Mouse (Mus musculus) midbrain, embryonic 16.5 days (tissue): ENCODE data around the gene Fancd2. TPM values are rescaled to one million over a fixed set of nuclear protein-coding genes. Genes with fewer than 3 reads are reported as not detected.

Source experiments
- ATAC-seq: fragments of 200-750 bp; cut with Nextera tagmentation; 2 replicates; pipeline ENCODE4 v1.8.0; 2017; ENCODE audit warnings: moderate TSS enrichment
- H3K27ac ChIP-seq: fragments of 300-500 bp; sonication (generic); 2 replicates; pipeline ENCODE4 v1.5.1; 2014; ENCODE audit warnings: mild to moderate bottlenecking, low read length, mixed read lengths
- H3K27me3 ChIP-seq: fragments of 300-500 bp; sonication (generic); 2 replicates; pipeline ENCODE4 v1.6.1; 2014; ENCODE audit warnings: low read depth, low read length, mixed read lengths; ENCODE audit not compliant: control insufficient read depth, insufficient read depth
- H3K36me3 ChIP-seq: fragments of 300-500 bp; sonication (generic); 2 replicates; pipeline ENCODE4 v1.6.1; 2014; ENCODE audit warnings: mild to moderate bottlenecking, low read length, moderate library complexity, mixed read lengths; ENCODE audit not compliant: control insufficient read depth, insufficient read depth
- H3K4me1 ChIP-seq: fragments of 300-500 bp; sonication (generic); 2 replicates; pipeline ENCODE4 v1.6.1; 2014; ENCODE audit warnings: mild to moderate bottlenecking, low read length, mixed read lengths; ENCODE audit not compliant: control insufficient read depth, insufficient read depth
- H3K4me2 ChIP-seq: fragments of 300-500 bp; sonication (generic); 2 replicates; pipeline ENCODE4 v1.6.1; 2014; ENCODE audit warnings: mild to moderate bottlenecking, low read length, mixed read lengths
- H3K4me3 ChIP-seq: fragments of 300-500 bp; sonication (generic); 2 replicates; pipeline ENCODE4 v1.5.1; 2014; ENCODE audit warnings: low read depth, mild to moderate bottlenecking, low read length, moderate library complexity, mixed read lengths
- H3K9ac ChIP-seq: fragments of 300-500 bp; sonication (generic); 2 replicates; pipeline ENCODE4 v1.6.1; 2014; ENCODE audit warnings: low read depth, low read length, mixed read lengths
- H3K9me3 ChIP-seq: fragments of 300-500 bp; sonication (generic); replicated peaks from 2 replicates; pipeline ENCODE4 v1.6.1; 2014; ENCODE audit warnings: mild to moderate bottlenecking, low read length, mixed read lengths; ENCODE audit not compliant: control insufficient read depth, poor library complexity, severe bottlenecking
- WGBS: fragments of 180-500 bp; shearing (Covaris S2); extraction: QIAGEN DNeasy Blood & Tissue Kit; methylation state at CpG from one replicate; pipeline ENCODE4 v1.1.7; 2014; 5-methylcytosine and 5-hydroxymethylcytosine counted together
- polyA plus RNA-seq: library from polyadenylated mRNA; unstranded; fragments of >200 nt; fragmentation: Nextera tagmentation; extraction: Ambion mirVana; gene quantifications from 2 replicates; pipeline ENCODE4 v1.2.1, GENCODE M21; 2015

Fancd2 gene
- polyA plus RNA-seq: 1.4 and 1.8 TPM in 2 replicates

GRCm38 (mm10) chr6:113530932-113531839 is at the start of gene Fancd2, which contains the start of gene Emc3:
Fancd2 (plus strand) TSS chr6:113531682.
Emc3 (minus strand) TSS chr6:113531652.
- 1% methylated on average over 47 of the region's 47 CpGs for WGBS

DNA sequence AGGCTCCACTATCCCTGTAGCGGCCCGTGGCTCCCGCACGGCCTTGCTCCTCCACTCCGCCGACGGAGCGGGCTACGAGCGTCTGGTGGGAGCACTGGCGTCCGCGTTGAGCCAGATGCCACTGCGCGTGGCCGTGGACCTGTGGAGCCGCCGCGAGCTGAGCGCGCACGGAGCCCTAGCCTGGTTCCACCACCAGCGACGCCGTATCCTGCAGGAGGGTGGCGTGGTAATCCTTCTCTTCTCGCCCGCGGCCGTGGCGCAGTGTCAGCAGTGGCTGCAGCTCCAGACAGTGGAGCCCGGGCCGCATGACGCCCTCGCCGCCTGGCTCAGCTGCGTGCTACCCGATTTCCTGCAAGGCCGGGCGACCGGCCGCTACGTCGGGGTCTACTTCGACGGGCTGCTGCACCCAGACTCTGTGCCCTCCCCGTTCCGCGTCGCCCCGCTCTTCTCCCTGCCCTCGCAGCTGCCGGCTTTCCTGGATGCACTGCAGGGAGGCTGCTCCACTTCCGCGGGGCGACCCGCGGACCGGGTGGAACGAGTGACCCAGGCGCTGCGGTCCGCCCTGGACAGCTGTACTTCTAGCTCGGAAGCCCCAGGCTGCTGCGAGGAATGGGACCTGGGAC is 48.9 kb upstream of the Fancd2 start:
- peak overlapping the region; percentile 92 for H3K27ac ChIP-seq
- H3K9ac ChIP-seq: peak overlapping the region; percentile 80
- H3K9me3 ChIP-seq: no peaks in the 10 kb centered on the region
- peaks cover 22% of the 10 kb centered on the region for H3K4me1 ChIP-seq
- H3K4me3 ChIP-seq: peak overlapping the region; percentile 68
- peak overlapping the region; percentile 91 for H3K4me2 ChIP-seq
- 0 out of 2 replicates have a peak, but pooled peaks cover 1% of the 10 kb centered on the region for H3K36me3 ChIP-seq
- ATAC-seq: peak; percentile 72
- no peaks in the 10 kb centered on the region; the same call in 1 of the 2 replicates for H3K27me3 ChIP-seq
- under 1% methylated on average over 65 of the region's 65 CpGs for WGBS

More at GRCm38 (mm10) chr6:113530932-113531839, at the start of gene Fancd2, which contains the start of gene Emc3:
- Histone ChIP-seq H3K27ac (peak within 1 kb of the TSS; percentile 76), H3K4me1 (peaks cover 20% of the 10 kb centered on the region), H3K4me3 (peak within 1 kb of the TSS; percentile 91), H3K27me3 (no peaks in the 10 kb centered on the region), H3K4me2 (peak within 1 kb of the TSS; percentile 84), H3K36me3 (no peaks in the 10 kb centered on the region), H3K9me3 (no peaks in the 10 kb centered on the region), H3K9ac (peak within 1 kb of the TSS; percentile 91)
- peak; percentile 91 for ATAC-seq

GRCm38 (mm10) chr6:113483100-113483615 is 48.3 kb upstream of the Fancd2 start, which contains the start of gene Creld1:
Creld1 (plus strand) TSS chr6:113483297.
- peak within 1 kb of the TSS; percentile 68 for H3K4me3 ChIP-seq
- H3K9me3 ChIP-seq: no peaks in the 10 kb centered on the region
- H3K4me2 ChIP-seq: peak within 1 kb of the TSS; percentile 91
- under 1% methylated on average over 26 of the region's 26 CpGs for WGBS
- ATAC-seq: peak; percentile 98
- H3K27me3 ChIP-seq: no peaks in the 10 kb centered on the region; the same call in 1 of the 2 replicates
- H3K36me3 ChIP-seq: peaks cover 2% of the 10 kb centered on the region; the same call in 1 of the 2 replicates
- peak within 1 kb of the TSS; percentile 92 for H3K27ac ChIP-seq
- peaks cover 22% of the 10 kb centered on the region for H3K4me1 ChIP-seq
- peak within 1 kb of the TSS; percentile 88 for H3K9ac ChIP-seq

GRCm38 (mm10) chr6:113483729-113484128 is 47.8 kb upstream of the Fancd2 start:
- WGBS: 6% methylated on average over 10 of the region's 10 CpGs
- peak overlapping the region; percentile 88 for H3K9ac ChIP-seq
- no peaks in the 10 kb centered on the region for H3K9me3 ChIP-seq
- no peaks in the 10 kb centered on the region; the same call in 1 of the 2 replicates for H3K27me3 ChIP-seq
- peak overlapping the region; percentile 68 for H3K4me3 ChIP-seq
- peak; percentile 60 for ATAC-seq
- H3K4me2 ChIP-seq: peak overlapping the region; percentile 91
- H3K36me3 ChIP-seq: peaks cover 6% of the 10 kb centered on the region
- peaks cover 22% of the 10 kb centered on the region for H3K4me1 ChIP-seq
- H3K27ac ChIP-seq: peak overlapping the region; percentile 92

DNA sequence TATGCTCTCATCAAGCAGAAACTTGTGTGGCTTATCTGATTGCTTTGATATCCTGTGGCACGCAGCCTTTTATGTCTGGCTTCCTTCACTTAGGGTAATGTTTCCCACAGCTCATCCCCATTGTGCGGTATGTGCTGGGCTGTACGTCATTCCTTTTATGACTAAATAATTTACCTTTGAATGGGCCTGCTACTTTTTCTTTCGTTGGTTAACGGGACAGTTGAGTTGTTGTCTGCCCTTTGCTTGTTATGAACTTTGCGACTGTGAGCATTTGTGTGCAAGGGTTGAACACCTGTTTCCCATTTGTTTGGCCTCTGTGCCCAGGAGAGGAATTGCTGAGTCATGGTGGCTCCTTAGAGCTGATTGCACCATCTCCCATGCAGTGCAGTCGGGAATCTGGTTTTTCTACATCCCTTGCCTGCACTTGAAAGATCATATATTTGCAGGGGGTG is 44.3 kb upstream of the Fancd2 start:
- no peak for ATAC-seq
- Histone ChIP-seq H3K4me3 (no peak overlapping the region), H3K4me2 (no peak overlapping the region), H3K27ac (no peak overlapping the region), H3K9ac (no peak overlapping the region), H3K4me1 (peaks cover 16% of the 10 kb centered on the region), H3K27me3 (no peaks in the 10 kb centered on the region), H3K9me3 (no peaks in the 10 kb centered on the region), H3K36me3 (peaks cover 29% of the 10 kb centered on the region)
- 65% methylated on average over 7 of the region's 7 CpGs for WGBS

DNA sequence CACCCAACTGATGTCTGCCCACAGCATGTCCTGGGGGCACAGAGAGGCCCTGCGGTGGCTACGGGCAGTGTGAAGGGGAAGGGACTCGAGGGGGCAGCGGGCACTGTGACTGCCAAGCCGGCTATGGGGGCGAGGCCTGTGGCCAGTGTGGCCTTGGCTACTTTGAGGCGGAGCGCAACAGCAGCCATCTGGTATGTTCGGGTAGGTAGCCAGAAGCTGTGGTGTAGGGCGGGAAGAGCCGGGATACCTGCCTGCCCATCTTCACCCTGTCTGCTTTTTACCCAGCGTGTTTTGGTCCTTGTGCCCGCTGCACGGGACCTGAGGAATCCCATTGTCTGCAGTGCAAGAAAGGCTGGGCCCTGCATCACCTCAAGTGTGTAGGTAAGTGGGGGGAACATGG is 42.1 kb upstream of the Fancd2 start:
- no peaks in the 10 kb centered on the region for H3K27me3 ChIP-seq
- no peak overlapping the region for H3K9ac ChIP-seq
- WGBS: 96% methylated on average over 14 of the region's 14 CpGs

GRCm38 (mm10) chr6:113492101-113492864 is 39.2 kb upstream of the Fancd2 start:
- ATAC-seq: no peak
- no peak overlapping the region for H3K4me3 ChIP-seq
- H3K4me2 ChIP-seq: no peak overlapping the region
- no peak overlapping the region for H3K27ac ChIP-seq
- peaks cover 6% of the 10 kb centered on the region; the same call in 1 of the 2 replicates for H3K4me1 ChIP-seq
- 82% methylated on average over 24 of the region's 24 CpGs for WGBS
- H3K9me3 ChIP-seq: no peaks in the 10 kb centered on the region
- H3K9ac ChIP-seq: no peak overlapping the region
- H3K36me3 ChIP-seq: peaks cover 33% of the 10 kb centered on the region
- no peaks in the 10 kb centered on the region; the same call in 1 of the 2 replicates for H3K27me3 ChIP-seq

More for the DNA sequence above, 42.1 kb upstream of the Fancd2 start:
- H3K4me2 ChIP-seq: no peak overlapping the region
- H3K27ac ChIP-seq: no peak overlapping the region
- ATAC-seq: no peak
- peaks cover 12% of the 10 kb centered on the region for H3K4me1 ChIP-seq
- H3K36me3 ChIP-seq: peaks cover 30% of the 10 kb centered on the region
- H3K9me3 ChIP-seq: no peaks in the 10 kb centered on the region
- H3K4me3 ChIP-seq: no peak overlapping the region

GRCm38 (mm10) chr6:113494258-113494788 is 37.2 kb upstream of the Fancd2 start:
- Histone ChIP-seq H3K4me1 (peaks cover 6% of the 10 kb centered on the region; the same call in 1 of the 2 replicates), H3K4me3 (peak overlapping the region; percentile 32), H3K9ac (peak overlapping the region; percentile 31; the same call in 1 of the 2 replicates), H3K27me3 (no peaks in the 10 kb centered on the region; the same call in 1 of the 2 replicates), H3K4me2 (peak overlapping the region; percentile 52), H3K27ac (peak overlapping the region; percentile 53; the same call in 1 of the 2 replicates), H3K9me3 (no peaks in the 10 kb centered on the region), H3K36me3 (peaks cover 28% of the 10 kb centered on the region)
- WGBS: 2% methylated on average over 54 of the region's 54 CpGs
- peak; percentile 70 for ATAC-seq
